Mouse (Mus musculus) ES-E14 (cell line): ENCODE results near the gene Slco2a1. TPM values are rescaled to one million over a fixed set of nuclear protein-coding genes. Genes with fewer than 3 reads are reported as not detected.
A peak's percentile ranks its signal among the peaks of the same experiment; 100 is the strongest.

Experiments used
- DNase-seq: peaks from one replicate; pipeline ENCODE4 v3.0.0-alpha.2; 2013; ENCODE audit warnings: low read depth, low spot score
- H3K27ac ChIP-seq: 2 replicates; pipeline ENCODE4 v1.5.1; 2012; ENCODE audit warnings: low read depth, mild to moderate bottlenecking, low read length, moderate library complexity, mixed read lengths; ENCODE audit not compliant: poor library complexity, insufficient read depth, severe bottlenecking
- H3K36me3 ChIP-seq: 2 replicates; pipeline ENCODE4 v1.6.1; 2012; ENCODE audit warnings: mild to moderate bottlenecking, low read length, moderate library complexity, mixed read lengths; ENCODE audit not compliant: control insufficient read depth, poor library complexity, insufficient read depth, severe bottlenecking
- H3K4me1 ChIP-seq, 2 experiments: fragments of 150-350 bp in 1 of 2; sonication (generic) in 1 of 2; 2 replicates each; pipeline ENCODE4 v1.6.1; 2012; ENCODE audit warnings: low read length in 2 of 2, mild to moderate bottlenecking in 1 of 2, mixed read lengths in 1 of 2; ENCODE audit not compliant: control insufficient read depth in 2 of 2, insufficient read depth in 2 of 2, poor library complexity in 1 of 2
- H3K4me3 ChIP-seq, 2 experiments: fragments of 150-350 bp in 1 of 2; sonication (generic) in 1 of 2; 2 replicates each; pipeline ENCODE4 v1.5.1; 2012; ENCODE audit warnings: low read length in 2 of 2, low read depth in 1 of 2, mild to moderate bottlenecking in 1 of 2, mixed read lengths in 1 of 2; ENCODE audit not compliant: insufficient read depth in 1 of 2, poor library complexity in 1 of 2, severe bottlenecking in 1 of 2
- H3K9ac ChIP-seq: 2 replicates; pipeline ENCODE4 v1.6.1; 2012; ENCODE audit warnings: low read depth, mild to moderate bottlenecking, low read length, mixed read lengths; ENCODE audit not compliant: poor library complexity, insufficient read depth, severe bottlenecking
- H3K9me3 ChIP-seq: fragments of 150-350 bp; sonication (generic); 2 replicates; pipeline ENCODE4 v1.6.1; 2012; ENCODE audit warnings: low read depth, mild to moderate bottlenecking, low read length; ENCODE audit not compliant: control insufficient read depth, insufficient read depth
- CHD2 ChIP-seq: IDR thresholded peaks from 2 replicates; pipeline ENCODE4 v1.6.1; 2014; ENCODE audit warnings: mild to moderate bottlenecking, low read depth, low read length, inconsistent platforms
- HCFC1 ChIP-seq: IDR thresholded peaks from 2 replicates; pipeline ENCODE4 v1.6.1; 2012; ENCODE audit warnings: low read length, inconsistent platforms, borderline replicate concordance; ENCODE audit not compliant: insufficient read depth
- MAFK ChIP-seq: IDR thresholded peaks from 2 replicates; pipeline ENCODE4 v1.6.1; 2014; ENCODE audit warnings: mild to moderate bottlenecking, low read depth, low read length, inconsistent platforms; ENCODE audit not compliant: insufficient read depth
- ZC3H11A ChIP-seq: IDR thresholded peaks from 2 replicates; pipeline ENCODE4 v1.6.1; 2012; ENCODE audit warnings: low read depth, mild to moderate bottlenecking, inconsistent platforms, low read length, borderline replicate concordance
- ZNF384 ChIP-seq: IDR thresholded peaks from 2 replicates; pipeline ENCODE4 v1.6.1; 2012; ENCODE audit warnings: low read depth, low read length, inconsistent platforms
- in situ Hi-C, 2 experiments: fragments of 600-800 bp; cut with MboI; formaldehyde crosslinking; loops; one replicate each; pipeline ENCODE4 v1.15.1; 2025; ENCODE audit warnings: low sequenced_read_pairs in 2 of 2, inconsistent platforms in 1 of 2; ENCODE audit not compliant: unreplicated experiment in 2 of 2
- total RNA-seq: library from RNA; depleted of rRNA; stranded (reverse); fragments of 300-350 nt; gene quantifications from 2 replicates; pipeline ENCODE4 v1.2.3, GENCODE M21; 2012

Slco2a1 gene
- total RNA-seq, 1 experiment = 2.2 TPM

GRCm38 (mm10) chr9:102995800-102996635 lies 7.5 kb downstream of the Slco2a1 start:
- Histone ChIP-seq H3K27ac (no peak overlapping the region), H3K36me3 (no peaks in the 10 kb centered on the region), H3K9ac (no peak overlapping the region), H3K4me3 (no peak overlapping the region), H3K9me3 (no peaks in the 10 kb centered on the region), H3K4me1 (peaks cover 0 to 16% of the 10 kb centered on the region in 2 experiments; a peak in 3 of 4 replicates)
- DNase-seq = no peak
- in situ Hi-C loops = no loop called here
- TF ChIP-seq CHD2 (no peak), MAFK (no peak), ZNF384 (no peak), HCFC1 (no peak), ZC3H11A (no peak)

GRCm38 (mm10) chr9:103000384-103000783 lies 11.9 kb downstream of the Slco2a1 start:
- no peaks in the 10 kb centered on the region for H3K36me3 ChIP-seq
- H3K9ac ChIP-seq = no peak overlapping the region
- H3K27ac ChIP-seq = no peak overlapping the region
- peak; percentile 80 for DNase-seq
- H3K9me3 ChIP-seq = no peaks in the 10 kb centered on the region
- H3K4me3 ChIP-seq = no peak overlapping the region
- in situ Hi-C loops = no loop called here
- peaks cover 0 to 21% of the 10 kb centered on the region in 2 experiments; a peak in 3 of 4 replicates for H3K4me1 ChIP-seq
- TF ChIP-seq CHD2 (peak; percentile 69; the same call in 1 of the 2 replicates), ZNF384 (no peak)

GRCm38 (mm10) chr9:103004343-103004742 lies 15.8 kb downstream of the Slco2a1 start:
- peaks cover 3 to 18% of the 10 kb centered on the region in 2 experiments; a peak in 3 of 4 replicates for H3K4me1 ChIP-seq
- H3K4me3 ChIP-seq = no peak overlapping the region
- in situ Hi-C loops = no loop called here
- H3K9me3 ChIP-seq = no peaks in the 10 kb centered on the region
- H3K36me3 ChIP-seq = no peaks in the 10 kb centered on the region
- DNase-seq = no peak
- H3K27ac ChIP-seq = no peak overlapping the region
- TF ChIP-seq HCFC1 (no peak), CHD2 (no peak), ZNF384 (no peak), MAFK (no peak), ZC3H11A (no peak)
- no peak overlapping the region for H3K9ac ChIP-seq

- no peak overlapping the region for H3K27ac ChIP-seq
- peak overlapping the region; percentile 64 to 67 for H3K4me3 ChIP-seq
- no peaks in the 10 kb centered on the region for H3K36me3 ChIP-seq
- DNase-seq = no peak
- H3K9me3 ChIP-seq = no peaks in the 10 kb centered on the region
- H3K9ac ChIP-seq = peak overlapping the region; percentile 15; the same call in 1 of the 2 replicates
- 0 out of 4 replicates have a peak, but pooled peaks cover 2 to 3% of the 10 kb centered on the region in 2 experiments for H3K4me1 ChIP-seq
- TF ChIP-seq CHD2 (no peak), MAFK (no peak)
- in situ Hi-C loops = no loop called here
Observed at GRCm38 (mm10) chr9:103007699-103008078, 19.2 kb downstream of the Slco2a1 start.
